Mouse (Mus musculus) C3H10T1/2 (cell line): Measurements from ENCODE around the gene Tspyl4. TPM values are rescaled to one million over a fixed set of nuclear protein-coding genes. Genes with fewer than 3 reads are reported as not detected.

ENCODE experiments used
- polyA plus RNA-seq, 2 experiments: library from polyadenylated mRNA; unstranded; fragments of >200 nt; fragmentation: generic; extraction: Trizol; gene quantifications; one replicate each; pipeline ENCODE4 v1.2.1; 2012; ENCODE audit warnings: missing spikeins in 2 of 2

Gene Tspyl4
- 10 to 100 TPM in 1 of 2 experiments, 1 to 10 TPM in 1; 1.9 to 17.6 TPM for polyA plus RNA-seq

GRCm38 (mm10) chr10:34297299-34297979, at the start of gene Tspyl4:
Gene Tspyl4, plus strand, starts transcription at chr10:34297442.

DNA sequence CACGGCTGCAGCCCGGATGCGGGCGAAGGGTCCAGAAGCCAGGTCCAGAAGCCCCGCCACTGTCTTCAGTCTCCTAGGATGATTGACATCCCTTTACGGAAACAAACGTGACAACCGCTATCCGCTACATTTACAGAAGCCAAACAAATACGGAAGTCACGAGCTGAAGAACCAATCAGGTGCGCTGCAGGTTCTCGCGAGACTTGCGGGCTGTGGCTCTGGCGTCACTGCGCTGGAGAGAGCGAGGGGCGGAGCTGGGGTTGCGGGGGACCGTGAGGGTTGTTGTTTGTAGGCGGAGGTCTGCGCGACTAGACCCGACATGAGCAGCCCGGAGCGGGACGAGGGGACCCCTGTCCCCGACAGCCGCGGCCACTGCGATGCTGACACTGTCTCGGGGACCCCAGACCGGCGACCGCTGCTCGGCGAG, 15.3 kb upstream of the Tspyl4 start, which contains the start of gene Tspyl1:
Gene Tspyl1 (plus strand): TSS at position 229 of the 427 bp plus-strand sequence.

Other genes with a start within 250 kb of the Tspyl4 start
- gene Calhm5, start 200.9 kb upstream of the Tspyl4 start, polyA plus RNA-seq = 1 to 10 TPM in 1 of 2 experiments, under 1 TPM in 1; 0.04 to 1.1 TPM
- under 1 TPM; 0.04 to 0.31 TPM for gene Calhm6, start 169.5 kb upstream of the Tspyl4 start, polyA plus RNA-seq
- 10 to 100 TPM in 1 of 2 experiments, under 1 TPM in 1; 0.71 to 14.5 TPM for gene Dse, start 89.7 kb upstream of the Tspyl4 start, polyA plus RNA-seq
- 10 to 100 TPM in 1 of 2 experiments, 1 to 10 TPM in 1; 5.4 to 41.6 TPM for gene Tspyl1, start 15.3 kb upstream of the Tspyl4 start, polyA plus RNA-seq
- gene Col10a1, start 92.5 kb downstream of the Tspyl4 start, polyA plus RNA-seq = under 1 TPM; 0.01 to 0.51 TPM
- 1 to 10 TPM in 1 of 2 experiments, under 1 TPM in 1; 0.81 to 2.7 TPM for gene Nt5dc1, start 121.1 kb downstream of the Tspyl4 start, polyA plus RNA-seq
- gene Frk, start 186.0 kb downstream of the Tspyl4 start, polyA plus RNA-seq = 1 to 10 TPM in 1 of 2 experiments, under 1 TPM in 1; 0.08 to 1.5 TPM